Mouse (Mus musculus): Measurements from ENCODE around the gene Vip. TPM values are rescaled to one million over a fixed set of nuclear protein-coding genes. Genes with fewer than 3 reads are reported as not detected.
A peak's percentile ranks its signal among the peaks of the same experiment; 100 is the strongest.

The Vip gene
- polyA plus RNA-seq, 1 experiment = not detected

DNA sequence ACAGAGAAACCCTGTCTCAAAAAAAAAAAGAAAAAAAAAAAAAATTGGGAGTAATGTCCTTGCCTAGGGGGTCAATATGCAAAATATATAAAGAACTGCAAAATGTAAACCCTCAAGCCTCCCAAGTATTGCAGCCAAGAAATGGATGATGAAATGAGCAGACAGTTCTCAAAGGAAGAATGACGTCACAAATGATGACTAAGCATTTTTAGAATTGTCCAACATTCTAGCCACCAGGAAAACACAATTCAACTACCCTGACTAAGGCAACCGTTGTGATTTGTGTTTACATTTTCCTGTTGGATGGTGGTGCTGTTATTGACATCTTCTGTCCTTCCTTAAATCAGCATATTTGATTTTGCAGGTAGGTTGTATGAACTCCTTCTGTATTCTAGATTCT lies 42.3 kb downstream of the Vip start:
- no peaks in the 10 kb centered on the region for H3K4me1 ChIP-seq (ENCODE audit: control insufficient read depth, insufficient read depth, low read length)
- H3K27ac ChIP-seq (ENCODE audit: control insufficient read depth, insufficient read depth, low read depth, low read length) = no peak overlapping the region
- no peaks in the 10 kb centered on the region for H3K27me3 ChIP-seq (ENCODE audit: control insufficient read depth, insufficient read depth, low read length)
- no peaks in the 10 kb centered on the region for H3K36me3 ChIP-seq (ENCODE audit: control insufficient read depth, insufficient read depth, low read length)
- peak overlapping the region; percentile 5; the same call in 1 of the 2 replicates for H3K4me3 ChIP-seq (ENCODE audit: control insufficient read depth, low read depth, low read length)
- no peak for TF ChIP-seq CTCF (IDR thresholded peaks at IDR 0.05; ENCODE audit: control insufficient read depth, insufficient read depth, insufficient replicate concordance, low read depth, low read length)
- TF ChIP-seq POLR2A (IDR thresholded peaks at IDR 0.05; ENCODE audit: control insufficient read depth, low read depth, low read length) = no peak

DNA sequence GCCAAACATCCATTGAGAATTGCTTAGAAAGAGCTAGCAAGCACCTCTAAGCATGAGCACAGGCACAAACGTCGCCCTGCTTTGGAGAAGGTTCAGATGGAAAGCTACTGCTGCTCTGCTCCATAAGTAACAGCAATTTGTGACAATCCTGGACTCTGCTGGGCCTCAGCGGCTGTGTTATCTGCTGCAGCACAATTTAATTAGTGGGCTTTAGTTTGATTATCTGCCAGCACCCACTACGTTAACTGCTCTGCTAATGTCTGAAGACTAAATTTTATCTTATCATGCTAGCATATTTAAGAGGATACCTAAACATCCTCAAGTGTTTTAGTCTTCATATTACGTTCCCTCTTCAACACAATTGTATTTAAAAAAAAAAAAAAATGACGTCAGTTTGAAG lies 46.6 kb downstream of the Vip start:
- no peak overlapping the region for H3K27ac ChIP-seq (ENCODE audit: control insufficient read depth, insufficient read depth, low read depth, low read length)
- no peaks in the 10 kb centered on the region for H3K4me1 ChIP-seq (ENCODE audit: control insufficient read depth, insufficient read depth, low read length)
- TF ChIP-seq CTCF (IDR thresholded peaks at IDR 0.05; ENCODE audit: control insufficient read depth, insufficient read depth, insufficient replicate concordance, low read depth, low read length) (no peak), POLR2A (IDR thresholded peaks at IDR 0.05; ENCODE audit: control insufficient read depth, low read depth, low read length) (no peak)
- H3K36me3 ChIP-seq (ENCODE audit: control insufficient read depth, insufficient read depth, low read length) = no peaks in the 10 kb centered on the region
- no peak overlapping the region for H3K4me3 ChIP-seq (ENCODE audit: control insufficient read depth, low read depth, low read length)
- no peaks in the 10 kb centered on the region for H3K27me3 ChIP-seq (ENCODE audit: control insufficient read depth, insufficient read depth, low read length)

DNA sequence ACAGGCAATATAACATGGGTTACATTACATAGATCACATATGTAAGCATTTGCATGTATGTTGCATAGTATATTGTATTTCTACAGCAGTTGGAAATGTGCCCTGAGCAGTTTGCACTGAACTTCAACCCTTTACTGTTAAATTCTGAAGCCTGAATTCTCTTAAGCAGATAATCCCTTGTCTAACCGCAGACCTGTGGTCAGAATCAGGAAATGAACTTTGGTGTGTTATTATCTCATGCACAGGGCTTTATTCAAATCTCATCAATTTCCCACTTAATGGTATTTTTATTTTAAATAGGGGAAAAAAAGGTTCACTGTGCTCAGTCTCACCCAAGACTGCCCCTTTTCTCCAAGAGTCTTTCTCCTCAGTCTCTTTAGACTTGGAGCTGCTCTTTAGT lies 55.3 kb downstream of the Vip start:
- H3K4me1 ChIP-seq (ENCODE audit: control insufficient read depth, insufficient read depth, low read length) = no peaks in the 10 kb centered on the region
- TF ChIP-seq POLR2A (IDR thresholded peaks at IDR 0.05; ENCODE audit: control insufficient read depth, low read depth, low read length) = no peak
- no peak for TF ChIP-seq CTCF (IDR thresholded peaks at IDR 0.05; ENCODE audit: control insufficient read depth, insufficient read depth, insufficient replicate concordance, low read depth, low read length)
- no peaks in the 10 kb centered on the region for H3K27me3 ChIP-seq (ENCODE audit: control insufficient read depth, insufficient read depth, low read length)
- no peaks in the 10 kb centered on the region for H3K36me3 ChIP-seq (ENCODE audit: control insufficient read depth, insufficient read depth, low read length)
- H3K4me3 ChIP-seq (ENCODE audit: control insufficient read depth, low read depth, low read length) = no peak overlapping the region
- no peak overlapping the region for H3K27ac ChIP-seq (ENCODE audit: control insufficient read depth, insufficient read depth, low read depth, low read length)

Other genes starting within 250 kb of the Vip start
- gene Syne1, start 87.7 kb upstream of the Vip start, polyA plus RNA-seq (2012; rRNA removed) = 2.4 and 3.0 TPM in 2 replicates
- 0.13 and 0.15 TPM in 2 replicates for gene Myct1, start 45.4 kb upstream of the Vip start, polyA plus RNA-seq (2012; rRNA removed)
- 0.53 and 1.1 TPM in 2 replicates for gene Fbxo5, start 166.4 kb downstream of the Vip start, polyA plus RNA-seq (2012; rRNA removed)
- gene Mtrf1l, start 184.7 kb downstream of the Vip start, polyA plus RNA-seq (2012; rRNA removed) = 0.71 and 1.1 TPM in 2 replicates

All from testis, adult 2 months (tissue).